ENCODE assay signal across 12 mouse cellular contexts in genomic region chr13:49544279-49544678, GRCm38 (mm10). TPM values are rescaled to one million over a fixed set of nuclear protein-coding genes. Genes with fewer than 3 reads are reported as not detected.
A peak's percentile ranks its signal among the peaks of the same experiment; 100 is the strongest.
DNase-seq lines count a peak whose midpoint lies in the region; ATAC-seq and TF ChIP-seq lines count a peak whose summit lies in the region.
"Had no signal": no experiment of that assay in that cellular context is flagged by ENCODE, and none has a peak within 500 bp of the region (broad histone marks: within the 10 kb centered on the region; RNA-seq: fewer than 3 reads in every experiment).

Aspn (plus strand) TSS chr13:49544443.

- no peak for DNase-seq in adrenal gland, postnatal 14 days
- DNase-seq in adrenal gland, adult 8-10 months = no peak
- DNase-seq in lung, postnatal 4 days = no peak
- DNase-seq in heart, postnatal 36 days = no peak
- no peak for DNase-seq in stomach, postnatal 0 days (ENCODE audit: low spot score)
- no peak for DNase-seq in ovary, adult 18-20 months (ENCODE audit: low spot score)
- no peak for DNase-seq in hindbrain, embryonic 11.5 days (ENCODE audit: low spot score)
- DNase-seq: cerebellum, adult 9-10 months; kidney, adult 11 months had no signal

- TF ChIP-seq CTCF in stomach, postnatal 0 days (IDR thresholded peaks at IDR 0.05; ENCODE audit: low read depth) = no peak

- no peak within 1 kb of the TSS for H3K9ac ChIP-seq in lung, embryonic 16.5 days (ENCODE audit: low read length)
- no peak within 1 kb of the TSS for H3K9ac ChIP-seq in stomach, postnatal 0 days (ENCODE audit: low read length)
- no peak within 1 kb of the TSS for H3K9ac ChIP-seq in hindbrain, embryonic 11.5 days (ENCODE audit: low read depth, low read length)
- H3K9ac ChIP-seq: liver, embryonic 15.5 days had no signal

- no peaks in the 10 kb centered on the region for H3K36me3 ChIP-seq in lung, embryonic 16.5 days (ENCODE audit: control insufficient read depth, insufficient read depth, low read length)
- H3K36me3 ChIP-seq in stomach, postnatal 0 days (ENCODE audit: control insufficient read depth, insufficient read depth, low read length) = no peaks in the 10 kb centered on the region
- no peaks in the 10 kb centered on the region for H3K36me3 ChIP-seq in hindbrain, embryonic 11.5 days (ENCODE audit: control insufficient read depth, insufficient read depth, low read length)

- ATAC-seq in lung, embryonic 16.5 days (ENCODE audit: low read depth) = peak; percentile 76
- ATAC-seq in stomach, postnatal 0 days (ENCODE audit: low FRiP score, low TSS enrichment) = no peak
- no peak for ATAC-seq in hindbrain, embryonic 11.5 days (ENCODE audit: low FRiP score)

- 35% methylated on average over 3 of the region's 3 CpGs for WGBS in lung, embryonic 16.5 days
- WGBS in stomach, postnatal 0 days = 43% methylated on average over 3 of the region's 3 CpGs
- WGBS in hindbrain, embryonic 11.5 days = 87% methylated on average over 3 of the region's 3 CpGs

- no peaks in the 10 kb centered on the region for H3K9me3 ChIP-seq in lung, embryonic 16.5 days (ENCODE audit: control insufficient read depth, low read length)
- H3K9me3 ChIP-seq in stomach, postnatal 0 days (ENCODE audit: control insufficient read depth, low read length) = no peaks in the 10 kb centered on the region
- H3K9me3 ChIP-seq in hindbrain, embryonic 11.5 days (ENCODE audit: control insufficient read depth, low read length) = no peaks in the 10 kb centered on the region
- H3K9me3 ChIP-seq: G1E; liver, embryonic 15.5 days had no signal

- no peaks in the 10 kb centered on the region for H3K27me3 ChIP-seq in lung, embryonic 16.5 days (ENCODE audit: control insufficient read depth, insufficient read depth, low read depth, low read length)
- H3K27me3 ChIP-seq in stomach, postnatal 0 days (ENCODE audit: control insufficient read depth, insufficient read depth, low read length) = no peaks in the 10 kb centered on the region
- H3K27me3 ChIP-seq in hindbrain, embryonic 11.5 days (ENCODE audit: control insufficient read depth, insufficient read depth, low read length) = no peaks in the 10 kb centered on the region
- H3K27me3 ChIP-seq: liver, embryonic 15.5 days had no signal

- no peak within 1 kb of the TSS for H3K4me3 ChIP-seq in lung, embryonic 16.5 days (ENCODE audit: low read length)
- no peak within 1 kb of the TSS for H3K4me3 ChIP-seq in stomach, postnatal 0 days (ENCODE audit: low read depth, low read length)
- no peak within 1 kb of the TSS for H3K4me3 ChIP-seq in hindbrain, embryonic 11.5 days (ENCODE audit: low read depth, low read length)
- H3K4me3 ChIP-seq: liver, embryonic 15.5 days had no signal

- no peak within 1 kb of the TSS for H3K4me2 ChIP-seq in lung, embryonic 16.5 days (ENCODE audit: low read depth, low read length)
- peak within 1 kb of the TSS; percentile 28; the same call in 1 of the 2 replicates for H3K4me2 ChIP-seq in stomach, postnatal 0 days (replicated peaks; ENCODE audit: low read depth)
- H3K4me2 ChIP-seq in hindbrain, embryonic 11.5 days (replicated peaks; ENCODE audit: low read depth, low read length) = no peak within 1 kb of the TSS
- H3K4me2 ChIP-seq: liver, embryonic 15.5 days had no signal

- peak within 1 kb of the TSS; percentile 49; the same call in 1 of the 2 replicates for H3K27ac ChIP-seq in lung, embryonic 16.5 days (ENCODE audit: low read length)
- peak within 1 kb of the TSS; percentile 74; the same call in 1 of the 2 replicates for H3K27ac ChIP-seq in stomach, postnatal 0 days (replicated peaks)
- no peak within 1 kb of the TSS for H3K27ac ChIP-seq in hindbrain, embryonic 11.5 days (ENCODE audit: low read depth, low read length)
- H3K27ac ChIP-seq: liver, embryonic 15.5 days had no signal

- H3K4me1 ChIP-seq in lung, embryonic 16.5 days (replicated peaks; ENCODE audit: control insufficient read depth, insufficient read depth, low read length) = no peaks in the 10 kb centered on the region
- H3K4me1 ChIP-seq in stomach, postnatal 0 days (replicated peaks; ENCODE audit: control insufficient read depth, insufficient read depth) = no peaks in the 10 kb centered on the region
- H3K4me1 ChIP-seq in hindbrain, embryonic 11.5 days (replicated peaks; ENCODE audit: control insufficient read depth, insufficient read depth, low read length) = no peaks in the 10 kb centered on the region
- H3K4me1 ChIP-seq: liver, embryonic 15.5 days had no signal

- TF ChIP-seq EP300 in stomach, postnatal 0 days (optimal IDR thresholded peaks at IDR 0.05) = no peak

- intact Hi-C loops in heart, postnatal 36 days (cut with DNase I) = no loop called here

RNA-seq across cellular contexts. Expression of gene Aspn, which starts in this region (rescaled TPM):
- total RNA-seq in adrenal gland, postnatal 14 days (2021) = 21.8 and 25.0 TPM in 2 replicates
- 1 to 10 TPM; 2.0 to 5.8 (median 2.9) TPM for total RNA-seq in adrenal gland, adult 8-10 months (2022)
- 49.3 and 51.7 TPM in 2 replicates for polyA plus RNA-seq in lung, embryonic 16.5 days (2015; fragmentation: Nextera tagmentation; extraction: Ambion mirVana)
- 10 to 100 TPM; 21.3 to 29.7 TPM for total RNA-seq in heart, postnatal 36 days (2021)
- polyA plus RNA-seq in stomach, postnatal 0 days (2015; fragmentation: Nextera tagmentation; extraction: Ambion mirVana) = 106 and 127 TPM in 2 replicates
- polyA plus RNA-seq in hindbrain, embryonic 11.5 days (2014; fragmentation: Nextera tagmentation; extraction: Ambion mirVana) = 0.10 and 0.26 TPM in 2 replicates
- total RNA-seq: G1E had no signal
- polyA plus RNA-seq: G1E had no signal

Comparison
In these comparisons a context has a peak if more than half of its experiments do, and no peak if none do; other contexts are left out.
1. RNA of gene Aspn (polyA plus RNA-seq): 106 to 127 TPM in stomach, postnatal 0 days and 49.3 to 51.7 TPM in lung, embryonic 16.5 days; 0.10 to 0.26 TPM in hindbrain, embryonic 11.5 days; every median in the first group is over 10 times any median in the second.